Mouse (Mus musculus) lung, embryonic 15.5 days (tissue): Measurements from ENCODE around the gene Cyp2b10. TPM values are rescaled to one million over a fixed set of nuclear protein-coding genes. Genes with fewer than 3 reads are reported as not detected.
"Not testable (repeated sequence)": the region's sequence is repeated elsewhere in the genome, so short reads cannot be mapped to it uniquely, and the experiment has no call there.

ENCODE experiments used
- ATAC-seq: fragments of 200-750 bp; cut with Nextera tagmentation; 2 replicates; pipeline ENCODE4 v1.8.0; 2017; ENCODE audit warnings: moderate number of reproducible peaks, borderline replicate concordance; ENCODE audit not compliant: low FRiP score, low TSS enrichment; ENCODE audit errors: extremely low read depth
- H3K27ac ChIP-seq: fragments of 300-500 bp; sonication (generic); 2 replicates; pipeline ENCODE4 v1.5.1; 2015; ENCODE audit warnings: moderate library complexity, mild to moderate bottlenecking, inconsistent platforms
- H3K27me3 ChIP-seq: fragments of 300-500 bp; sonication (generic); 2 replicates; pipeline ENCODE4 v1.6.1; 2015; ENCODE audit warnings: inconsistent platforms
- H3K36me3 ChIP-seq: fragments of 300-500 bp; sonication (generic); 2 replicates; pipeline ENCODE4 v1.6.1; 2015; ENCODE audit warnings: inconsistent platforms
- H3K4me1 ChIP-seq: fragments of 300-500 bp; sonication (generic); 2 replicates; pipeline ENCODE4 v1.6.1; 2015; ENCODE audit warnings: inconsistent platforms
- H3K4me2 ChIP-seq: fragments of 300-500 bp; sonication (generic); 2 replicates; pipeline ENCODE4 v1.6.1; 2015; ENCODE audit warnings: inconsistent platforms, mild to moderate bottlenecking, moderate library complexity
- H3K4me3 ChIP-seq: fragments of 300-500 bp; sonication (generic); 2 replicates; pipeline ENCODE4 v1.5.1; 2015; ENCODE audit warnings: mild to moderate bottlenecking, inconsistent platforms
- H3K9ac ChIP-seq: fragments of 300-500 bp; sonication (generic); 2 replicates; pipeline ENCODE4 v1.6.1; 2015; ENCODE audit warnings: inconsistent platforms
- H3K9me3 ChIP-seq: fragments of 300-500 bp; sonication (generic); 2 replicates; pipeline ENCODE4 v1.6.1; 2016; ENCODE audit warnings: inconsistent platforms
- WGBS: fragments of 180-500 bp; shearing (Covaris S2); methylation state at CpG from one replicate; pipeline ENCODE4 v1.1.7; 2015; 5-methylcytosine and 5-hydroxymethylcytosine counted together
- polyA plus RNA-seq: library from polyadenylated mRNA; unstranded; fragments of >200 nt; fragmentation: Nextera tagmentation; extraction: Ambion mirVana; gene quantifications from 2 replicates; pipeline ENCODE4 v1.2.1, GENCODE M21; 2015

The Cyp2b10 gene
- 0.35 and 0.59 TPM in 2 replicates for polyA plus RNA-seq

GRCm38 (mm10) chr7:25897411-25897810 lies at the start of gene Cyp2b10:
Gene Cyp2b10 (plus strand): TSS chr7:25897620.
- WGBS = 75% methylated on average over 6 of the region's 6 CpGs
- H3K36me3 ChIP-seq = no peaks in the 10 kb centered on the region

GRCm38 (mm10) chr7:25847722-25848443 lies 49.5 kb upstream of the Cyp2b10 start:
- H3K4me3 ChIP-seq = peak overlapping the region; percentile 43
- 12% methylated on average over 13 of the region's 13 CpGs for WGBS
- H3K9ac ChIP-seq = peak overlapping the region; percentile 37
- no peaks in the 10 kb centered on the region for H3K27me3 ChIP-seq
- no peaks in the 10 kb centered on the region for H3K36me3 ChIP-seq
- H3K4me1 ChIP-seq = peaks cover 18% of the 10 kb centered on the region
- H3K27ac ChIP-seq = no peak overlapping the region
- no peaks in the 10 kb centered on the region for H3K9me3 ChIP-seq
- peak overlapping the region; percentile 63 for H3K4me2 ChIP-seq
- ATAC-seq = peak; percentile 53; the same call in 1 of the 2 replicates

More at GRCm38 (mm10) chr7:25897411-25897810, at the start of gene Cyp2b10:
- Histone ChIP-seq H3K9ac (no peak within 1 kb of the TSS), H3K4me2 (no peak within 1 kb of the TSS), H3K4me3 (no peak within 1 kb of the TSS), H3K4me1 (peaks cover 9% of the 10 kb centered on the region), H3K27me3 (no peaks in the 10 kb centered on the region; the same call in 1 of the 2 replicates), H3K9me3 (no peaks in the 10 kb centered on the region), H3K27ac (no peak within 1 kb of the TSS)
- ATAC-seq = no peak; the same call in 1 of the 2 replicates

- Histone ChIP-seq H3K4me3 (peak overlapping the region; percentile 43), H3K4me2 (peak overlapping the region; percentile 63), H3K27me3 (no peaks in the 10 kb centered on the region), H3K36me3 (no peaks in the 10 kb centered on the region), H3K9me3 (no peaks in the 10 kb centered on the region), H3K9ac (peak overlapping the region; percentile 37), H3K4me1 (peaks cover 18% of the 10 kb centered on the region), H3K27ac (no peak overlapping the region)
- 21% methylated on average over 11 of the region's 11 CpGs for WGBS
- no peak; the same call in 1 of the 2 replicates for ATAC-seq
Observed at GRCm38 (mm10) chr7:25848444-25848812, 49.0 kb upstream of the Cyp2b10 start.

GRCm38 (mm10) chr7:25855082-25855481 lies 42.3 kb upstream of the Cyp2b10 start:
- 31% methylated on average over 8 of the region's 8 CpGs for WGBS
- no peak overlapping the region for H3K9ac ChIP-seq
- no peak overlapping the region for H3K27ac ChIP-seq
- no peak overlapping the region for H3K4me2 ChIP-seq
- H3K4me1 ChIP-seq = no peaks in the 10 kb centered on the region
- H3K36me3 ChIP-seq = no peaks in the 10 kb centered on the region
- H3K27me3 ChIP-seq = no peaks in the 10 kb centered on the region
- H3K9me3 ChIP-seq = no peaks in the 10 kb centered on the region
- ATAC-seq = no peak
- no peak overlapping the region for H3K4me3 ChIP-seq

GRCm38 (mm10) chr7:25859962-25860870 lies 37.2 kb upstream of the Cyp2b10 start:
- no peak overlapping the region for H3K9ac ChIP-seq
- H3K4me2 ChIP-seq = peak overlapping the region; percentile 37
- no peaks in the 10 kb centered on the region for H3K9me3 ChIP-seq
- ATAC-seq = no peak
- H3K27ac ChIP-seq = no peak overlapping the region
- no peaks in the 10 kb centered on the region for H3K4me1 ChIP-seq
- WGBS = 23% methylated on average over 9 of the region's 9 CpGs
- H3K27me3 ChIP-seq = no peaks in the 10 kb centered on the region
- peak overlapping the region; percentile 17 for H3K4me3 ChIP-seq
- H3K36me3 ChIP-seq = no peaks in the 10 kb centered on the region

GRCm38 (mm10) chr7:25862365-25862764 lies 35.1 kb upstream of the Cyp2b10 start:
- H3K4me3 ChIP-seq = no peak overlapping the region
- H3K27me3 ChIP-seq = no peaks in the 10 kb centered on the region
- H3K27ac ChIP-seq = no peak overlapping the region
- H3K4me1 ChIP-seq = no peaks in the 10 kb centered on the region
- 31% methylated on average over 2 of the region's 2 CpGs for WGBS
- no peaks in the 10 kb centered on the region for H3K9me3 ChIP-seq
- no peak for ATAC-seq
- H3K4me2 ChIP-seq = no peak overlapping the region
- no peak overlapping the region for H3K9ac ChIP-seq
- no peaks in the 10 kb centered on the region for H3K36me3 ChIP-seq

- Histone ChIP-seq H3K27me3 (no peaks in the 10 kb centered on the region), H3K9ac (no peak overlapping the region), H3K4me3 (no peak overlapping the region), H3K27ac (no peak overlapping the region), H3K4me1 (no peaks in the 10 kb centered on the region), H3K4me2 (no peak overlapping the region), H3K36me3 (no peaks in the 10 kb centered on the region), H3K9me3 (no peaks in the 10 kb centered on the region)
- 59% methylated on average over 3 of the region's 3 CpGs for WGBS
- ATAC-seq = no peak
Observed at GRCm38 (mm10) chr7:25863756-25864155, 33.7 kb upstream of the Cyp2b10 start.

GRCm38 (mm10) chr7:25864861-25865260 lies 32.6 kb upstream of the Cyp2b10 start:
- H3K36me3 ChIP-seq = no peaks in the 10 kb centered on the region
- ATAC-seq = no peak

GRCm38 (mm10) chr7:25869789-25870188 lies 27.6 kb upstream of the Cyp2b10 start:
- Histone ChIP-seq H3K4me3 (no peak overlapping the region), H3K36me3 (no peaks in the 10 kb centered on the region), H3K9ac (no peak overlapping the region), H3K27me3 (no peaks in the 10 kb centered on the region), H3K4me1 (no peaks in the 10 kb centered on the region), H3K4me2 (no peak overlapping the region), H3K9me3 (no peaks in the 10 kb centered on the region), H3K27ac (no peak overlapping the region)
- no peak for ATAC-seq
- WGBS = 69% methylated on average over 2 of the region's 2 CpGs

More at GRCm38 (mm10) chr7:25864861-25865260, 32.6 kb upstream of the Cyp2b10 start:
- 47% methylated on average over 5 of the region's 5 CpGs for WGBS
- H3K4me2 ChIP-seq = no peak overlapping the region
- no peaks in the 10 kb centered on the region for H3K4me1 ChIP-seq
- H3K9ac ChIP-seq = no peak overlapping the region
- no peaks in the 10 kb centered on the region for H3K9me3 ChIP-seq
- no peak overlapping the region for H3K4me3 ChIP-seq
- no peak overlapping the region for H3K27ac ChIP-seq
- no peaks in the 10 kb centered on the region for H3K27me3 ChIP-seq

- Histone ChIP-seq H3K27me3 (no peaks in the 10 kb centered on the region), H3K36me3 (no peaks in the 10 kb centered on the region), H3K4me3 (no peak overlapping the region), H3K9ac (no peak overlapping the region), H3K4me2 (no peak overlapping the region), H3K9me3 (no peaks in the 10 kb centered on the region), H3K4me1 (no peaks in the 10 kb centered on the region), H3K27ac (no peak overlapping the region)
- no peak for ATAC-seq
Observed at GRCm38 (mm10) chr7:25872624-25873023, 24.8 kb upstream of the Cyp2b10 start.

- no peak overlapping the region for H3K9ac ChIP-seq
Observed at GRCm38 (mm10) chr7:25878735-25879134, 18.7 kb upstream of the Cyp2b10 start.

GRCm38 (mm10) chr7:25880721-25881120 lies 16.7 kb upstream of the Cyp2b10 start:
- H3K4me3 ChIP-seq, H3K27ac ChIP-seq, H3K9me3 ChIP-seq, H3K27me3 ChIP-seq, ATAC-seq, H3K4me2 ChIP-seq, H3K36me3 ChIP-seq, H3K9ac ChIP-seq, H3K4me1 ChIP-seq: not testable (repeated sequence)
- 23% methylated on average over 7 of the region's 7 CpGs for WGBS

More at GRCm38 (mm10) chr7:25878735-25879134, 18.7 kb upstream of the Cyp2b10 start:
- no peaks in the 10 kb centered on the region for H3K9me3 ChIP-seq
- no peaks in the 10 kb centered on the region; the same call in 1 of the 2 replicates for H3K27me3 ChIP-seq
- WGBS = 34% methylated on average over 6 of the region's 6 CpGs
- H3K36me3 ChIP-seq = no peaks in the 10 kb centered on the region
- no peak overlapping the region for H3K4me3 ChIP-seq
- no peak overlapping the region for H3K27ac ChIP-seq
- H3K4me2 ChIP-seq = no peak overlapping the region
- no peak; the same call in 1 of the 2 replicates for ATAC-seq
- no peaks in the 10 kb centered on the region for H3K4me1 ChIP-seq
